Mouse (Mus musculus): ENCODE data around the gene Mmp2.

- TF ChIP-seq CTCF (IDR thresholded peaks at IDR 0.05; ENCODE audit: control insufficient read depth, insufficient read depth, insufficient read length) (no peak), MAX (IDR thresholded peaks at IDR 0.05) (no peak), CEBPB (IDR thresholded peaks at IDR 0.05; ENCODE audit: low read depth) (no peak), USF1 (IDR thresholded peaks at IDR 0.05; ENCODE audit: low read depth) (no peak), MYOG (IDR thresholded peaks at IDR 0.05; ENCODE audit: control insufficient read depth, extremely low read depth, insufficient read length) (no peak)
These were observed 69.0 kb downstream of the Mmp2 start for GRCm38 (mm10) chr8:92896056-92896455.
